Mouse (Mus musculus): ENCODE data around the gene Atf7.

Atf7 gene

DNA sequence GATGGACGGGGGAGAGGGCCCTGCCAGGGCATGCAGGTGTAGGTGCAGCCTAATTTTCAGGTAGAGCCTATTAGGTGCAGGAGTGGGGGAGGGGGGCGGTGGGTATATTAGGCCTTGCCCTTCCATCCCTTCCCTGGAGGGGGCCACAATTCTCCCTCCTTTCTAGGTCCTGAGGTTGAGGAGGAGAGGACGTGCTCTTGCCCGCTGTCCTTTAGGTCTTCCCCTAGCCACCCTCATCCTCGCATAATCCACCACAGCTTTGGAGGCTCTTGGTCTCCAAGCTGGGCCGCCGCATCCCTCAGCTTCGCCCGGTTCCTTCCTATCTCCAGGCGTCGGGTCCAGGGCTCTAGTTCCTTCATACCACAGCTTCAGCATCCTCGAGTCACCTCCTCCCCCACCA lies 109.0 kb downstream of the Atf7 start:
- no peak for DNase-seq (ENCODE audit: low spot score in 2 of 2)

DNA sequence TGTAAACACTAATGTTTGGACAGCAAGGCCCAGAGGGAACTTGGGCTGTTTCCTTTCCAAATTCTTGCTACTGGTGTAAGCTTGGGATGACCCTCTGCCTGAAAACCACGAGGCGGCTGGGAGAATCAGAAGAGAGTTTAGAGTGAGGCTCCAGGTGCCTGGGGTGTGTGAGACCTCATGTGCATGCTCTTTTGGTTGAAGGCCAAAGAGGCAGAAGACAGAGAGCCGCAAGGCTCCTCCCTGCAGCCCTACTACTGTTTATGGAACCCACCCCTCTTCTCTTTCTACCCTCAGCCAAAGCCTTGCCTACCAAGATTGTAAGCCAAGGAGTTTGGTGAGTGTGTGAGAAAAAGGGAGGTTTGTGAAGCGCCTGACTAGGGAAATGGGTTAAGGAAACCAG lies 109.5 kb downstream of the Atf7 start:
- no peak for DNase-seq (ENCODE audit: low spot score in 2 of 2)

DNA sequence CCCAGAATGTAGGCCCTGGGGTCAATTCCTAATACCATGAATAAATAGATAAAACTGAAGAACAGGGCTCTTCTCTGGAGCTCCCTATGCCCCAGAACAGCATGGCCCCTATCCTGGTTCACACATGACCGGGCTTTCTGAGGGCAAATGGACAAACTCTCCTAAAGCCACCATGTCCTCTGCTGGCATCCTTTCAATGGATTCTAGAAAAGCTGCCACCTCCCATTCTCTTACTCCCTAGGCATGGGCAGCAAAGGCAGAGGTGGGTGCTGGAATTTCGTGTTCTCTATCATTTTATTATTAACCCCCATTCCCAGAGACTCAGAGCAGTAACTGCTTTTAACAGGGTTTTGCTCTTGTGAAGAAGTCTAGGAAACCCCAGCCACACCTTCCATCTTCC lies 110.0 kb downstream of the Atf7 start:
- no peak for DNase-seq (ENCODE audit: low spot score in 2 of 2)

DNA sequence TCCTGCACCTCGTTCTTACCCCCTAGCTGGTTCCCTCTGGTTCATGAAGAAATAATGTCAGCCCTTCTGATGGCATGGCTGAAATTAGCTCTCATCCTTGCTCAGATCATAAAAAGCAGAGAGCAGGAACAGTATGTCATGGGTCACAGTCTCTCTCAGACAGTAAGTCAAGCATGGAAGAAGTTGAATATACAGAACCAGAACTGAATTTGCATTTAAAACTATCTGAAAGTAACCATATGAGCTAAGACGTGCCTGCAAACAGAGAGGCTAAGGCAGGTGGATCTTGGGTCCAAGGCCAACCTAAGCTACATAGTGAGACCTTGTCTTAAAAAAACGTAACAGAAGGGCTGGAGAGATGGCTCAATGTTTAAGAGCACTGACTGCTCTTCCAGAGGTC lies 112.3 kb downstream of the Atf7 start:
- DNase-seq (ENCODE audit: low spot score in 2 of 2) = no peak

DNA sequence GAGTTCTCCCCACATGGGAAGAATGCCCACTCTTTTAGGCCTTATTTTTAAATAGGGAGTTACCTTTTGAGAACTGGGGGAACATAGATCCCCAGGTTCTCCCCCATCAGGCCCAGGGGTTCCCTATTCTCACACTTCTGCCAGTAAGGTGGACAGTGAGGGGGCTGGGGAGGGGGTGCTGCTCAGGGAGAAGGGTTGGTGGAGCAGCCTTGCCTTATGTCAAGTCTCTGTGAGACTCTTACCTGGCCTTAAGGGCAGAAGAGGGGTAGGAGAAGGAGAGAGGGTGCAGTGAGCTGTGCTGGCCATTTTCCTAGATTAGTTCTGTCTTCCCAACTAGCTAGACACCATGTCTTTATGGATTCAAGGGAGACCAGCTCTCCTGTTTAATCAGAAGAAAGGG lies 112.8 kb downstream of the Atf7 start:
- no peak for DNase-seq (ENCODE audit: low spot score in 2 of 2)

DNA sequence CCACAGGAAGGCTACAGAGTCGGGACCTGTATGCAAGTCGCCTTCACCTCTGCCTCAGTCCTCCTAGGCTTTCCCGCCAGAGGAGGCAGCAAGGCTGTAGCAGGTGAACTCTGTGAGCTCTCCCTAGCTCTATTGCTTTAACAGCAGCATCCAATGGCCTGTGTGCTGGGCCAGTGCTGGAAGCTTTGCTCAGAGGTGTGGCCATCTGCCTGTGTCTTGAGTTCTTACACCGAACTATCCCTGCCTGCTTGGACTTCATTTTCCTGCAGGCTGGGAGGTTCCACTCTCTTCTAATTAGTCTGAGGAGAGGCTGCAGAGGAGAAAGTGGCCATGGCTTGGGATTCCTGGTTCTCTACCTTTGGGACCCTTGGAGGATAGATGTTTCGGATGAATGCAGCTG lies 113.3 kb downstream of the Atf7 start:
- DNase-seq (ENCODE audit: low spot score in 2 of 2) = no peak

DNA sequence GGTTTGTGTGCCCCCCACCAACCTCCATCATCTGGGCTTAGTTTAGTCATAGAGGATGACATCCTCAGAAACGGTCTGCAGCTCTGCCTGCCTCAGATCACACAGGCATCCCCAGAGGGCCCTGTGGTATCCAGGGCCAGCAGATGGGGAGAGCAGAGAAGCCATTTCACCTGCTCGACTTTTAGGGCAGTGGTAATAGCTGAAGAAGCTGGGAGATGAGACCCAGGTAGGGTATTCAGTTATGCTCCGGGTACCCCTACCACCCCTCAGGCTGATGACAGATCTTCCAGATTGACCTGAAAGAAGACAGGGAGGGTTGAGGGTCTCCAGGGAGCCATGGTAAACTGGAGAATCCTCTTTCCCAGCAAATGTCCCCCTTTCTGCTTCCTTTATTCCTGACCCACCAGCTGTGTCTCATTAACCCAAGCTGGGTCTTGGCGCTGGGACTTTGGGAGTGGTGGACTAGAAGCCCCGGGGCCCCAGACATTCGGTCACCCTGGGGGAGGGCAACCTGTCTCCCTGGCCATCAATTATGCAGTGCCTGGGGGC lies 113.9 kb downstream of the Atf7 start:
- no peak for DNase-seq (ENCODE audit: low spot score in 2 of 2)

DNA sequence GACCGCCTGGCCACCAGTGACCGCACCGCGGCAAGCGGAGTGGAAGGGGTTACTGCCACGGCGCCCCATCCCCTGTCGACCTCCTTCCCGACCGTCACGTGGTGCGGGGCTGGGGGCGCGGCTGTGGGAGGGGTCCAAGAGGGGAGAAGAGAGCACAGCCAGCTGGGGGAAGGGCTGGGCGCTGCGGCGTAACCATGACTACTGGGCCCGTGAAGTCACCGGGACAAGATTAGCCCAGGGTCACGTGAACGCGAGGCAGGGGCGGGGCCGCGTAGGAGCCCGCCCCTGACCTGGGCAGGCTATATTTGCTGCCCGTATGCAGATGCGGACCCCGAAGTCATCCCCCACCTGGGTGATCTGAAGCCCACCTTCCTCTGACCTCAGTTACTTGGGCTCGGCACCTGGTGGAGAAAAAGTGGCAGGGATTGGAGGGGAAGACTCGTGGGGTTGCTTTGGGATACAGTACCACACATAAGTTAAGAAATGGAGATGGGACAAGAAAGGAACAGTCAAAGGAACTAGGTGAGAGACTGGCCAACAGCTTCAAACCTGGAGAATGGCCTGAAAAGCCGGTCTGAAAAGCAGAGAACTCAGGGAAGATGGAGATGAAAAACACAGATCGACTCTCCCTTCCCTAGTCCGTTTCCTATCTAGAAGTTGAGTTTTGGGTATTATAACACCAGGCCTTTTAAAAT lies 114.5 kb downstream of the Atf7 start:
- DNase-seq (ENCODE audit: low spot score in 2 of 2) = peak; percentile 91 to 92

DNA sequence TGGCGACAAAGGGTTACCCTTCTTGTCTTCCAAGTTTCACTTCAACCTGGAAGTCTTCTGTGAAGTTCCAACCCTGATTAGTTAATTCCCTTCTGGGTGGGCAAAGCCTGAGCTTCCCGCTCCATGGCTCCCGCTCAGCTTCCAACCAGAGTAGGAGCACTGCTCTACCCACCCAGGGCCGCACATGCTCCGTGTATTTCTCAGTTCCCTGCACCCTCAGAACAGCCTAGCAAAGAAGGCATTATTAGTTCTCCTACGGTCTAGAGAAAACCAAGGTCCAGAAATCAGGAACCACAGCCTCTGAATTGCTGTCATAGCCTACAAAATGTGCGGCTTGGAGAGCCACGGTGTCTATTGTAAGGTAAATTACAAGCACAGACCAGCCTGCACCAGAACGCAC lies 115.2 kb downstream of the Atf7 start:
- DNase-seq (ENCODE audit: low spot score in 2 of 2) = no peak

DNA sequence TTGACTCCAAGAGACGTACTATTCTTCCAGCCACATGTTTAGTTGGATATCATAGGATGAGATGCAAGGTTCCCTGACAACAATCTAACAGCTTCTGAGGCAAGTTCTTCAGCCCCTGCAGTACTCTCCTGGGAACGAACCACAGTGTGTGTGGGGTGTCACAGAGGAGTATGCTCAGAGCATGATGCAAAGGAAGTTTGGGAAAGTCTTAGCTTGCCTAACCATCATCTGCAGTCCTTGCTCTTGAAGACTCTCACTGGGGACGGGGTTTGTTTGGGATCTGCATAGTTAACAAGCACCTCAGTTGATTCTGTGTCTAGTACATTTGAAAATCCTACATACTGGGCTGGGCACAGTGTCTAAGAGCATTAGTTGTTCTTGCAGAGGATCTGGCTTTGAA lies 116.9 kb downstream of the Atf7 start:
- no peak for DNase-seq (ENCODE audit: low spot score in 2 of 2)

DNA sequence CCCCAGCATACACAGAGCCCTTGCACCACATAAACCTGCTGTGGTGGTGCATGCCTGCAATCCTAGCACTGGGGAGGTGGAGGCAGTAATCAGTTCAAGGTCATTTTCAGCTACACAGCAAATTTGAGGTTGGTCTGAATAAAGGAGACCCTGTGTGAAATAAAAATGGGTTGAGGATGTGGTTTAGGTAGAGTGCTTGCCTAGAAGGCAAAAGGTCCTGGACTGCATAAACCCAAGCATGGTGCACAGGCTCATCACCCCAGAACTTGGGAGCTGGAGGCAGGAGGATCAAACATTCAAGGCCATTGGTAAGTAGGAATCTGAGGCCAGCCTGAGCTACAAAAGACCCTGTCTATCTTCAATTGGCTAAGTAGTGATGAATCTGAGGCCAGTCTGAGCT lies 117.7 kb downstream of the Atf7 start:
- DNase-seq (ENCODE audit: low spot score in 2 of 2) = no peak

DNA sequence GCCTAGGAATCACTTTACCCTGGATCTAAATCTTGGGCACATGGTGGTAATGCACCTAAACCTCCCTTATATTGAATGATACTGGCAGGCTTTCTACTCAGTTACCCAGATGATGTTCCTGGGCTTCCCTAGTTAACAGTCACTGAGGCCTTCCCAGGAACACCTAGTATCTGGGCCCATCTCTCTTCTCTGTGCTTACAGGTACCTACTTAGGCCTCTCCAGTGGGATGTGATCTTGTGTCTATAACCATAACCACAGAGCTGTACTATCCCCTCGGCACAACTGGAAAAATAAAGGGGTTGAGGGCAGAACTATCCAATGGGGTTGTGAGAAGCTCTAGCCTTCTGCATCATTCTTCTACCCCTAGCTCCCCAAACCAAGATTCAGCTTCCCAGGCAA lies 118.4 kb downstream of the Atf7 start:
- DNase-seq (ENCODE audit: low spot score in 2 of 2) = no peak

DNA sequence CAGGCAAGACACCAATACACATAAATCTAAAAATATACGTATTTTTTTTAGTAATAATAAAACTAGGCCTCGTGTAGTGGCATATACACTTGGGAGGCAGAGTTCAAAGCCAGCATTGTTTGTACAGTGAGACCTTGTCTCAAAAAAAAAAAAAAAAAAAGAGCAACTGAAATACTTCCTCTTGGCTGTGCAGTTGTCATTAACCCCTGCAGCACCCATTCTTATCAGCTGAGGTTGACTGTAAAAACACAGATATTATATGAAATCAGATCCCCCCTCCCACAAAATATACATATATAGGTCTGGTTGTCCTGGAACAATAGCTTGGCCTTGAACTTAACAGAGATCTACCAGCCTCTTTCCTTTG lies 118.8 kb downstream of the Atf7 start:
- no peak for DNase-seq (ENCODE audit: low spot score in 2 of 2)

DNA sequence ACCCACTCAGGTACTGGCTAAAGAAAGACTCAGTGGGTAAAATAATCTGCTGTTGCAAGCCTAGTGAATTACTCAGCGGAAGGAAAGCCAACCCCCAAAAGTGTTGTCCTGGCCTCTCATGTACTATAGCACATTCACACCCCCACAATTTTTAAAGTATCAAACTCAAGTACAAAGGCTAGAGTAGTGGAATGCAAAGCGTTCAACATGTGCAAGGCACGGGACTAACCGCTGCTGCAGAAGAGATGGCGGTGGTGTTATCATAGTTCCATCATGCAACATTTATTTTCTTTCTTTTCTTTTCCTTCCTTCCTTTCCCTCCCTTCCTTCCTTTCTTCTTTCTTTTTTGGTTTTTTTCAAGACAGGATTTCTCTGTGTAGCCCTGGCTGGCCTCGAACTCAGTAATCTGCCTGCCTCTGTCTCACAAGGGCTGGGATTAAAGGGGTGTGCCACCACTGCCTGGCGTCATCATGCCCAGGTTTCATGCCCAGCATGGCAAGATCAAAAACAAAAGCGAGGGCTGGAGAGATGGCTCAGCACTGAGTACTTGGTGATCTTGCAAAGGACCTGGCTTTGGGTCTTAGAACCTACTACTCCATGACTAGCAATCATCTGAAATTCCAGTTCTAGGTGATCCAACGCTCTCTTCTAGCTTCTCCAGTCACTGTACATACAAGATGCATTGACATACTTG lies 119.3 kb downstream of the Atf7 start:
- DNase-seq (ENCODE audit: low spot score in 2 of 2) = no peak

DNA sequence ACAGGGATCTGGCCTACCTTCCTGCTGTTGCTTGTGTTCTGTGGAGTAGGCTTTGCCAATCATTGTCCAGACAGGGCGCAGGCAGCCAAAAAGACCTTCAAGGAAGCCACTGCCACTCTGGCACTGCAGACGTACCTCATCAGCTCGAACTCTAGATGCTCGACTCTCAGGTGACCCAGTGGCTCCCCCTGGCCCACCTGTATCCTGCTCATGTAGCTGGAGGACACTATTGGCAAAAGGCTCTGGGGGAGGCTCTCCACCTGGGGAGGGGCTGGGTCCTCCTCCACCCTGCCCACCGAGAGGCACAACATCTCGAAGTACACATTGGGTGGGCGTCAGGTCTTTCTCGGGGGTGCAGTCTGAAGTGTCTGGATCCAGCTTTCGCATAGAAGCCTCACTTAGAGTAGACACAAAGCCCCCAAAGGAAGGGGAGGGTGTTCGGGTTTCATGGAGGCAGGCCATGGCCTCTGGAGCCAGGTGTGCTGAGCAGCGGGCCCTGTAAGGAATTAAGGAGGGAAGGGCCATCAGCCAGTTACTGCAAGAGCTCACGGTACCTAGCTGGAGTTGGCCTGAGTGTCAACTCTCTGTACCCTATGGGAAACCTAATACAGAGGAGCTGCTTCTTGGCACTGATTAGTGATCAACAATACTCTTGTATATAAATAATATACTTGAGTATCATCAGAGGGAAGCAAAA lies 120.0 kb downstream of the Atf7 start:
- DNase-seq (ENCODE audit: low spot score in 2 of 2) = no peak

DNA sequence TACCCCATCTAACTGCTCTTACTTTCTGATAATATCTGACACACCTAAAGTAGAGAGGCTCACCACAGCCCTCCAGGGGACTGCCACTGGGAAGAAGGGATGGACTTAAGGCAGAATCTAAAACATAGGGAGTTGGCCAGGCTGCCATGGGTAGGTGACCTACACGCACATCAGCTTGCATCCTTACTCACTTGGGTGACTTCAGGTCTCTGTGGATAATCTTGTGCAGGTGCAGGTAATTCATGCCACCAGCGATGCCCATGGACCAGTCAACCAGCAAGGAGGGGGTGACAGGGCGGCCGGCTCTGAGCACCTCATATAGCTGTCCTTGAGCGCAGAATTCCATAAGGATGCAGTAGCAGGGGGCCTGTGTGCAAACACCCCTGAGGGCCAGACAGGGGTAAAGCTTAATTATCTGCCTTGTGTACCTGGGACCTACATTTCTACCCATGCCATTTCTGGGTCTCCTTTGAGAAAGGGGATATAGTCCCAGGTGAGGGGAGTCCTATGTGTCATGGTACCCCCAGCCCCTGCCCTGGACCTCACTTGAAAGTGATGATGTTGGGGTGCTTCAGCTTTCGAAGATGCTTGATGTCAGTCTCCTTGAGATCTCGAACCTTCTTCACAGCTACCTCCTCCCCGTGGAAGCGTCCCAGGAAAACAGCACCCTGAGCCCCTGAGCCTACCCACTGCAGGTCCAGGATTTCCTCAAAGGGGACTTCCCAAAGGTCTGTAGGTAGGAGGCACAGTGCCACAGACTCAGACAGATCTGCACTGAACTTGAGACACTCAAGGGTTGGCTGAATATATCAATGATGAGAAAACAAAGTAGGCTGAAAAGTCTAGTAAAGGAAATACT lies 121.1 kb downstream of the Atf7 start:
- no peak for DNase-seq (ENCODE audit: low spot score in 2 of 2)

DNA sequence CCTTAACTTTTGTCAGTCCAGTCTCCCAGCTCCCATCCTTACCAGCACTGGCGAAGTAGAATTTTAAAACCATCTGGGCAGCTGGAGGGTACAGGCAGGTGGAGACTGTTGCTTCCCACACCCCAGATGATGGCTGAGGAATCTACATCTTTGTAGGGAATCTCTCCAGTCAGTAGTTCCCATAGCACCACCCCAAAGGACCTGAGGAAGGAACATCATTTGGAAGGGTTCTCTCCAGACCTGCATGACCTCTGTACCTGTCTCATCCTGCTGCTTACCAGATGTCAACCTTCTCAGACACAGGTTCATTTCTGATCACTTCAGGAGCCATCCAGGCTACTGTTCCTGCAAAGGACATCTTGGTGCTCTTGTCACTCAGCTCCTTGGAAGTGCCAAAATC lies 121.8 kb downstream of the Atf7 start, which contains the start of gene Gm10337:
Gene Gm10337 (plus strand): TSS at position 276 of the 400 bp plus-strand sequence.
- no peak for DNase-seq (ENCODE audit: low spot score in 2 of 2)

DNA sequence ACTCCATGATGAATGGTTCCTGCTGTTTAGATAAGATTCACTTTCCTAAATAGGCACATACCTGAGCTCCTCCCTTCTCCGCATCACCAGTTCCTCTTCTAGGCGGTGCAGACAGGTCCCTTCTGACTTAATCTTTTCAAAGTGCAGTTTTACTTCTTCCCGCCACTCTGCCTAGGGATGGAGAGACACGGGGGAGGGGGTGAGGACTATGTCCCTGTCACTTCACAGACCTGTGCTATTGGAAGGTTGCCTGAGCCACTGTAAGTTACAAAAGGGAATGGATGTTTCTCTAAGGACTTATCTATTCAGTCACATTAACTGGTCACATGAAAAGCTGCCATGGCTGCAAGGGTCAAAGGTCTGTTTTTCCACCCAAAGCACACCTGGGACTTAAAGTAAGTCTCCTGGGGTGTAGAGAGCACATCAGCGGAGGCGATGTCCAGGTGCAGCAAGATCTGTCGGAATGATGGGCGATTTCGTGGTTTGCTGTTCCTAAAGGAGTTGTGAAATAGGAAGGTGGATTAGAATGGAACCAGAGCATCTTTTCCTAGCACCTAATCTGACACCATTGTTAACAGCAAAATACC lies 122.9 kb downstream of the Atf7 start:
- DNase-seq (ENCODE audit: low spot score in 2 of 2) = no peak

DNA sequence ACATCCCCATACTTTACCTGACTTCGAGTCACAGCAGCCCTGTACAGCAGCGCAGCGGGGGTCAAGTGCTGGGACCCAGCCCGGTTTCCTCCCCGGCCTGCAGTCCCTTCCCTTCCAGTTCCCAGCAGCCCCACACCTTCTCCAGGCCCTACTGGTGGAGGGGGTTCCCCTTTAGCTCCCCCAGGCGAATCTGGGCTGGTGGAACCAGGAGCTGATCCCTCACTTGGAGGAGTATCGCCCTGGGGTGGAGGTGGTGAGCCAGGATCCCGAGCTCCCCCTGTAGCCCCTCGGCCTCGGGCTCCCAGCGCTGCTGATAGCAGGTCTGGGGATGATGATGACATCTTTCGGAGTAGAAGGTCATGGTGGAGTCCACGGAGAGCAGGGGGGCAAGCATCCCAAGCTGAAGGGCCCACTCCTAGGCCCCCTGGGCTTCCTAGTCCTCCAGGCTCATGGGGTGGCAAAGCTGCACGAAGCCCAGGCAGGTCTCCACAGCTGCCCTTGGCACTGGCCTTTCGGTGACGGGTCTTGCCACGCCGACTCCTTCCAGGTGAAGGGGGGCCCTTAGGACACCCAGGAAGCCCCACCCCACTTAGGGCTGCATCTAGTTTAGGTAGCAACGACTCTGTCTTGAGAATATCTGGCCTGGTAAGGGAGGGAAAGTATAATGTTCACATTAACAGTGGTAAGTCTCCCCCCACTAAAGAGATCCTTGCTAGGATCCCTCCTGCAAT lies 124.0 kb downstream of the Atf7 start:
- DNase-seq (ENCODE audit: low spot score in 2 of 2) = no peak

DNA sequence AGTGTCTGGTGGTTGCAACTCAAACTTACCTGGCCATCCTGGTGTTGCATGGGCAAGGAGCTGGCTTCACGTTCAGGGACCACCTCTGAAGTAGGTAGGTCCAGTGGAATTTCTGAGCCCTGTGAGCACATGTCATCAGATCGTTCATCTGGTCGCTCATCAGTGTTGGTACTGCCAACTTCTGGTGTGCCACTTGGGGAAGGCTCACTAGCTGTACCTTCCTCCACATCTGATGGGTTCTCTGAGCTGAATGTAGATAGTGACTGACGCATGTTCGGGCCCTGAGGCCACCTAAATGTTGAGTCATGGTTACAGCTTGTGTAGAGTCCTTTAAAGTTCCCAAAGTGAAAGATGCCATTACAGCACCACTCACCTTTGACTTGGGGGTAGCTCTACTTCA lies 124.8 kb downstream of the Atf7 start:
- no peak for DNase-seq (ENCODE audit: low spot score in 2 of 2)

DNA sequence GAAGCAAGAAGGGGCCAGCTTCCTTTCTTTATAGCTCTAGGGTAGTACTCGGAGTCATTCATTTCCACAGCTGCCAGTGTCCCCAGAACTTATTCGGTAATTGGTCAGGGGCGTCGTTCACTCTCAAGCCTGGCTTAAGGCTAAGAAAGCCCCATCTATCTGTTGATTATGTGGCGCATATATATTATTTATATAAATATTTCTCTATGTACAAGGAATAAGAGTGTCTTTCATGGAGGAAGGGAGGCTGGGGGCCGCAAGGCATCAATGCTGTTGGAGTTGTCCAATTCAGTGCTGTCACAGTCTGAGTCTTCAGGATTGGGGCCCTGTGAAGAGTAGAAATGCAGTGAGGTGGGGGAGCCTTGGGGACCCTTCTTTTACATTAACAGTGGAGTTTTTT lies 125.4 kb downstream of the Atf7 start:
- no peak for DNase-seq (ENCODE audit: low spot score in 2 of 2)
